Mouse (Mus musculus) midbrain, embryonic 12.5 days (tissue): ENCODE results near the gene Pinlyp. TPM values are rescaled to one million over a fixed set of nuclear protein-coding genes. Genes with fewer than 3 reads are reported as not detected.
"Not testable (repeated sequence)": the region's sequence is repeated elsewhere in the genome, so short reads cannot be mapped to it uniquely, and the experiment has no call there.

Experiments
- ATAC-seq: fragments of 200-750 bp; cut with Nextera tagmentation; 2 replicates; pipeline ENCODE4 v1.8.0; 2017; ENCODE audit warnings: low read depth, moderate TSS enrichment, moderate library complexity; ENCODE audit not compliant: low FRiP score
- H3K27ac ChIP-seq: fragments of 300-500 bp; sonication (generic); replicated peaks from 2 replicates; pipeline ENCODE4 v1.5.1; 2016; ENCODE audit warnings: mild to moderate bottlenecking
- H3K27me3 ChIP-seq: fragments of 300-500 bp; sonication (generic); 2 replicates; pipeline ENCODE4 v1.6.1; 2016; ENCODE audit warnings: mild to moderate bottlenecking
- H3K36me3 ChIP-seq: fragments of 300-500 bp; sonication (generic); 2 replicates; pipeline ENCODE4 v1.6.1; 2016
- H3K4me1 ChIP-seq: fragments of 300-500 bp; sonication (generic); 2 replicates; pipeline ENCODE4 v1.6.1; 2016
- H3K4me2 ChIP-seq: fragments of 300-500 bp; sonication (generic); replicated peaks from 2 replicates; pipeline ENCODE4 v1.6.1; 2016; ENCODE audit warnings: mild to moderate bottlenecking, moderate library complexity
- H3K4me3 ChIP-seq: fragments of 300-500 bp; sonication (generic); 2 replicates; pipeline ENCODE4 v1.5.1; 2016; ENCODE audit warnings: mild to moderate bottlenecking
- H3K9ac ChIP-seq: fragments of 300-500 bp; sonication (generic); replicated peaks from 2 replicates; pipeline ENCODE4 v1.6.1; 2016; ENCODE audit warnings: mild to moderate bottlenecking, moderate library complexity
- H3K9me3 ChIP-seq: fragments of 300-500 bp; sonication (generic); 2 replicates; pipeline ENCODE4 v1.6.1; 2016; ENCODE audit warnings: mild to moderate bottlenecking
- WGBS: fragments of 180-500 bp; shearing (Covaris S2); methylation state at CpG from one replicate; pipeline ENCODE4 v1.1.7; 2016; 5-methylcytosine and 5-hydroxymethylcytosine counted together
- polyA plus RNA-seq: library from polyadenylated mRNA; unstranded; fragments of >200 nt; fragmentation: Nextera tagmentation; extraction: Ambion mirVana; gene quantifications from 2 replicates; pipeline ENCODE4 v1.2.1, GENCODE M21; 2016

Pinlyp gene
- polyA plus RNA-seq, 1 experiment from 2014 or later = not detected

DNA sequence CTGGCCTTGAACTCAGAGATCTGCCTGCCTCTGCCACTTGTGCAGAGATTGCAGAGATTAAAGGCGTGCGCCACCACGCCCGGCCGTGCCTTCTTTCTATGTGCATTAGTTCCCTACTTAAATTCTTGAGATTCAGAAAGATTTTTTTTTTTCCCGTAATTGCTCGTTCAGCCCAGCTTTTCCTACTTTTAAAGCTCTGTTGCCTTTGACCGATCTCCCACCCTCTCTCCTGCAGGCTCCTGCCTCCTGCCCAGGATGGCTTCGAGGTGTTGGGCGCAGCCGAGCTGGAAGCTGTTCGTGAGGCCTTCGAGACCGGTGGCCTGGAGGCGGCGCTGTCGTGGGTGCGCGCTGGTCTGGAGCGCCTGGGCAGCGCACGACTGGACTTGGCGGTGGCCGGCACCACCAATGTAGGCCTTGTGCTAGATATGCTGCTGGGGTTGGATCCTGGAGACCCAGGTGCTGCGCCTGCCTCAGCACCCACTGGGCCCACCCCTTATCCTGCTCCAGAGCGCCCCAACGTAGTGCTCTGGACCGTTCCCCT lies 12.8 kb downstream of the Pinlyp start:
- peak overlapping the region; percentile 39; the same call in 1 of the 2 replicates for H3K9ac ChIP-seq
- peaks cover 37% of the 10 kb centered on the region for H3K36me3 ChIP-seq
- no peaks in the 10 kb centered on the region for H3K9me3 ChIP-seq
- no peak overlapping the region for H3K27ac ChIP-seq
- peaks cover 25% of the 10 kb centered on the region for H3K27me3 ChIP-seq
- peak overlapping the region; percentile 34; the same call in 1 of the 2 replicates for H3K4me2 ChIP-seq
- H3K4me1 ChIP-seq = peaks cover 41% of the 10 kb centered on the region
- ATAC-seq = no peak
- WGBS = 53% methylated on average over 28 of the region's 28 CpGs
- H3K4me3 ChIP-seq = peak overlapping the region; percentile 22; the same call in 1 of the 2 replicates

DNA sequence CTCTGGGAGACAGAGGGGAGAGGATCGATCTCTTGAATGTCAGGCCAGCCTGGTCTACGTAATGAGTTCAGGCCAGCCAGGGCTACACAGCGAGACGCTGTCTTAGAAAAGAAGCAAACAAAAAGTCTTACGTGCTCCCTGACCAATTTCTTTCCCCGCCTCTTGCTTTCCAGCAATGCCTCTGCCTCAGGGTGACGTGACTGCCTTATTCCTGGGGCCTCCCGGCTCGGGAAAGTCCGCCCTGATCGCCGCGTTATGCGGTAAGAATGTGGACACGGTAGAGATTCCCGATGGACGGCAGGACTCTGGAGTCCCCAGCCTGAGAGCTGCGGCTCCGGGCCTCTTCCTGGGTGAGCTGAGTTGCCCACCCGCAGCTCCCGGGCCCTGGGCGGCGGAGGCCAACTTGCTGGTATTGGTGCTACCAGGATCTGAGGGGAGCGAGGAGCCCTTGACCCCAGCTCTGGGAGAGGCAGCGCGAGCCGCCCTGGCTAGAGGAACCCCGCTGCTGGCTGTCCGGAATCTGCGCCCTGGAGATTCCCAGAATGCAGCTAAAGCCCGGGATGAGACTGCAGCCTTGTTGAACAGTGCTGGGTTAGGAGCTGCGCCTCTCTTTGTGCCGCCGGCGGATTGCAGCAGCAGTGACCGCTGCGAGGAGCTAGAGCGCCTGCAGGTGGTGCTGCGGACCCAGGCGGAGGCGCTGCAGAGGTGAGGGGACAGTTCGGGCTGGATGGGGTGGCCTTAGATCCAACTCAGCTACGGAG lies 14.5 kb downstream of the Pinlyp start:
- Histone ChIP-seq H3K27ac (peak overlapping the region; percentile 82), H3K4me1 (peaks cover 40% of the 10 kb centered on the region), H3K4me3 (peak overlapping the region; percentile 67), H3K27me3 (peaks cover 25% of the 10 kb centered on the region), H3K4me2 (peak overlapping the region; percentile 73), H3K9ac (peak overlapping the region; percentile 88), H3K9me3 (no peaks in the 10 kb centered on the region), H3K36me3 (peaks cover 33% of the 10 kb centered on the region)
- ATAC-seq = peak; percentile 67
- 1% methylated on average over 43 of the region's 43 CpGs for WGBS

DNA sequence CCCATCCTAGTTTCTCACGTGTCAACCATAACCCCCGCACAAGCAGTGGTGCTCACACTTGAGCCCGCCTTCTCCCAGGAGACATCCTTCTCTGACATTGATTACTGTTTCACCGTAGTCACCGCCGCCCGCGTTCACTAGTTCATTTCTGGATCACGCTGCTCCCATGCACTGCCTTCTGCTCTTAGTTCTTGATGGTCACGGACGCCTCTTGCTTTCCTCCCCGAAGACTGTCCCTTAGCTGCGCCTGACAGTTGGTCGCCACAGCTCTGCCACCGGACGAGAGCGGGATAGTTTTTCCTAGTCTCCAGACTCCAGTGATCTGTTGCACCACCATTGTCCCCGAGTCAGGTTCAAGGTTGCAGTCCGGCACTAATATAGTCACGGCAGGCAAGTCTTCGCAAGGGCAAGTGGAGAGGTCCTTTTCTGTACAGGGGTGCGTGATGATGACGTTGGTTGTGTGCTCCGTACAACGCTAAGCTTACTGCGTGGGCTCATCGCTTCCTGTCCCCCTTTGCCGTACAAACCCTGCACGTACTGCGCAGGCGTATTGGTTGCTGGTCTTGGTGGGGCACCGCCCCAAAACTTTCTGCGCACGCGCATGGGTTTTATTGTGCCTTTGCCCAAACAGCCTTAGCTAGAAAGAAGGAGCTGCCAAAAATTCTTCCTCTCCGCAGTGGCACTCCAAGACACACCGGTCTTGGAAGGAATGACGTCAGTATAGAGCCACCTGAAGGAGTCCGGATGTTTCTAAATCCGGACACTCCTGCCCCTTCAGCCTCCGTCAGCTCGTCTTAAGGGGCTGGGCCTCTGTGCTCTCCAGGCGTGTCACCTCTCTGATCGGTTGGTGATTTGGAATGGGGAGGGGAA lies 15.6 kb downstream of the Pinlyp start, which contains the start of gene Irgq:
TSS of gene Irgq (plus strand) at position 628 of the 870 bp plus-strand sequence.
- H3K4me3 ChIP-seq = peak within 1 kb of the TSS; percentile 67
- H3K27me3 ChIP-seq = peaks cover 25% of the 10 kb centered on the region
- H3K9me3 ChIP-seq = no peaks in the 10 kb centered on the region
- H3K27ac ChIP-seq = peak within 1 kb of the TSS; percentile 82
- peak; percentile 92 for ATAC-seq
- peak within 1 kb of the TSS; percentile 88 for H3K9ac ChIP-seq
- under 1% methylated on average over 44 of the region's 44 CpGs for WGBS
- peaks cover 40% of the 10 kb centered on the region for H3K4me1 ChIP-seq
- peak within 1 kb of the TSS; percentile 73 for H3K4me2 ChIP-seq
- H3K36me3 ChIP-seq = peaks cover 23% of the 10 kb centered on the region

DNA sequence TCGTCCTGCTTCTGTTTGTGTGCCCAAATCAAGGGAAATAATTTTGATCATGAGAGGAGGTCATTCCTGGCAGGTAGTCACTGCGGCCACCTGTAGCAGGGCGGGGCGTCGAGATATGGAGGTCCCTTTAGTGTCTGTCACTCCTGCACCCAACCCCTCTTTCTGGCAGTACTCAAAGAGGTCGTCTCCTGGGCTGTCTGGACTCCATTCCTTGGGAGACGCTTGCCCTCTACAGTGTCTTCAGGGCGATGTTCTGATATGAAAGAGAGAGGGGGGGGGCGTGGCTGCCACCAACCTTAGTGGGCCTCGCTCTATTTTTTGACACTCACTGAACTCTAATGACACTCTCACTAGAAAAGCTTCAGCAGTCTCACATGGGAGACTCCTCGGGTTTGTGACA lies 16.3 kb downstream of the Pinlyp start:
- 64% methylated on average over 11 of the region's 11 CpGs for WGBS
- Histone ChIP-seq H3K36me3 (peaks cover 17% of the 10 kb centered on the region), H3K27ac (peak overlapping the region; percentile 82), H3K9ac (peak overlapping the region; percentile 88), H3K4me1 (peaks cover 40% of the 10 kb centered on the region), H3K4me3 (peak overlapping the region; percentile 67), H3K27me3 (peaks cover 24% of the 10 kb centered on the region), H3K9me3 (no peaks in the 10 kb centered on the region), H3K4me2 (peak overlapping the region; percentile 73)
- no peak for ATAC-seq

DNA sequence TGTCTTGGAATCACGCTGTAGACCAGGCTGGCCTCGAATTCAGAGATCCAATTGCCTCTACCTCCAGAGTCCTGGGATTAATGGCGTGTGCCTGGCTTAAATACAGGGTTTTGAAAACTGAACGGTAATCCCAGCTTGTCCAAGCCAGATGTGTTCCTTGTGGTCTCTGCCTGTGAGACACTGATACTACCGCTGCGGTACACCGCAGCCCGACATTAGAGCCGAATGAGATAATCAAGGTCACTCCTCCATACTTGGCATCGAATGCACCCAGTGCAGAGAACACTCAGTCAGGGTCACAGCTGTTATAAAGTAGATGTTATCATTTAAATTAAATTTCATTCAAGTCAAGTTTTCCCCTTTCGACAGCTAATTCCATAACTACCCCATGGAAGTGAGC lies 17.1 kb downstream of the Pinlyp start:
- Histone ChIP-seq H3K9me3 (no peaks in the 10 kb centered on the region), H3K36me3 (peaks cover 10% of the 10 kb centered on the region), H3K27me3 (peaks cover 17% of the 10 kb centered on the region), H3K9ac (no peak overlapping the region), H3K4me1 (peaks cover 33% of the 10 kb centered on the region), H3K4me2 (no peak overlapping the region), H3K4me3 (no peak overlapping the region), H3K27ac (no peak overlapping the region)
- 95% methylated on average over 11 of the region's 11 CpGs for WGBS
- no peak for ATAC-seq

DNA sequence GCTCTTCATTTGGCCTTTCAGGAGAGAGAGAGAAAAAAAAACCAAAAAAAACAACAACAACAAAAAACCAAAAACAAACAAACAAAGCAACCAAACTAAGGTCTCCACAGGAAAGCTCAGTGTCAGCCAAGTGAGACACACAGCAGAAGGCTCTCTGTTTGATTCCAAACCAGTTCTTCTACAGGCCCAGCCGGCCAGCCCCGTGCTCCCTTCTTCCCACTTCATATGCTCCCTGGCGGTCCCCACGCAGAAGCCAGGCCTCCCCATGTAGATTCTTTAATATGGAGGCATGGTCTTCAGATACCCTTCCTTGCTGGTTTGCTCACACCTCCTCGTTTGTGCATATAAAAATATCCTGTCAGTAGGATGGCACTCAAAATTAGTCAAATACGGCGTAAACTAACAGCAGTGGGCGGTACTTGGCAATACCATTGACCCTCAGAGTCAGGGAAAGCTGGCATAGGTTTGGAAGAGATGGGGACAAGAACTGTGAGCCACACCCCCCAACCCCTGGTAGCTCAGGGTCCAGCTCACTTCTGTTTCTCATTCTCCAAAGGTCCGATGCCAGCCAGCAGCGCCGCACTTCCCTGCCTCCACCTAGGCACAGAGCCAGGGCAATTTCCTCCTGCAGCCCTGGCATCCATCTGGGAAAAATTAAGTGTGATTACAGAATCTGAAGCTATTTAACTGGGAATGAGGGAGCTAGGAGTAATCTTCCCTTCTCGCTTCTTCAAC lies 20.1 kb downstream of the Pinlyp start:
- Histone ChIP-seq H3K27ac (no peak overlapping the region), H3K4me3 (no peak overlapping the region), H3K4me2 (no peak overlapping the region), H3K36me3 (0 out of 2 replicates have a peak, but pooled peaks cover 3% of the 10 kb centered on the region), H3K4me1 (peaks cover 9% of the 10 kb centered on the region), H3K27me3 (no peaks in the 10 kb centered on the region), H3K9ac (no peak overlapping the region), H3K9me3 (no peaks in the 10 kb centered on the region)
- ATAC-seq = no peak
- WGBS = 86% methylated on average over 12 of the region's 12 CpGs

GRCm38 (mm10) chr7:24524978-24525377 lies 20.9 kb downstream of the Pinlyp start:
- WGBS = 80% methylated on average over 6 of the region's 6 CpGs
- peaks cover 9% of the 10 kb centered on the region for H3K4me1 ChIP-seq

GRCm38 (mm10) chr7:24523723-24524122 lies 22.2 kb downstream of the Pinlyp start:
- ATAC-seq = no peak

More at GRCm38 (mm10) chr7:24524978-24525377, 20.9 kb downstream of the Pinlyp start:
- Histone ChIP-seq H3K4me3 (no peak overlapping the region), H3K27me3 (no peaks in the 10 kb centered on the region), H3K27ac (no peak overlapping the region), H3K36me3 (0 out of 2 replicates have a peak, but pooled peaks cover 6% of the 10 kb centered on the region), H3K9me3 (no peaks in the 10 kb centered on the region), H3K9ac (no peak overlapping the region), H3K4me2 (no peak overlapping the region)
- ATAC-seq = no peak

GRCm38 (mm10) chr7:24522805-24523204 lies 23.1 kb downstream of the Pinlyp start:
- H3K4me1 ChIP-seq = no peaks in the 10 kb centered on the region
- no peak overlapping the region for H3K4me2 ChIP-seq
- no peak for ATAC-seq
- WGBS = 63% methylated on average over 5 of the region's 5 CpGs
- H3K27me3 ChIP-seq = no peaks in the 10 kb centered on the region
- no peak overlapping the region for H3K27ac ChIP-seq
- H3K4me3 ChIP-seq = no peak overlapping the region
- peaks cover 15% of the 10 kb centered on the region for H3K36me3 ChIP-seq
- H3K9ac ChIP-seq = no peak overlapping the region
- H3K9me3 ChIP-seq = no peaks in the 10 kb centered on the region

More at GRCm38 (mm10) chr7:24523723-24524122, 22.2 kb downstream of the Pinlyp start:
- Histone ChIP-seq H3K4me2 (no peak overlapping the region), H3K27ac (no peak overlapping the region), H3K4me3 (no peak overlapping the region), H3K27me3 (no peaks in the 10 kb centered on the region), H3K4me1 (no peaks in the 10 kb centered on the region), H3K9me3 (no peaks in the 10 kb centered on the region), H3K9ac (no peak overlapping the region), H3K36me3 (peaks cover 7% of the 10 kb centered on the region)
- WGBS = 83% methylated on average over 6 of the region's 6 CpGs

GRCm38 (mm10) chr7:24520054-24520453 lies 25.9 kb downstream of the Pinlyp start:
- not testable (repeated sequence) for H3K27me3 ChIP-seq, H3K4me1 ChIP-seq, H3K9me3 ChIP-seq, H3K4me3 ChIP-seq, H3K4me2 ChIP-seq, H3K9ac ChIP-seq, H3K27ac ChIP-seq, ATAC-seq
- WGBS = 90% methylated on average over 10 of the region's 10 CpGs
- peaks cover 40% of the 10 kb centered on the region for H3K36me3 ChIP-seq

- Histone ChIP-seq H3K27me3 (no peaks in the 10 kb centered on the region), H3K9me3 (no peaks in the 10 kb centered on the region), H3K4me3 (no peak overlapping the region), H3K4me2 (no peak overlapping the region), H3K27ac (no peak overlapping the region), H3K9ac (no peak overlapping the region), H3K36me3 (peaks cover 49% of the 10 kb centered on the region), H3K4me1 (0 out of 2 replicates have a peak, but pooled peaks cover 2% of the 10 kb centered on the region)
- ATAC-seq = no peak
- WGBS = 4% methylated on average over 3 of the region's 3 CpGs
Measured at GRCm38 (mm10) chr7:24519130-24519529, 26.8 kb downstream of the Pinlyp start.
